Mouse (Mus musculus) spleen, postnatal 4 days (tissue): ENCODE measurements around the gene Gm49396.
A peak's percentile ranks its signal among the peaks of the same experiment; 100 is the strongest.

Experiments
- DNase-seq, 2 experiments: peaks; one replicate each; pipeline ENCODE4 v3.0.0; 2022; ENCODE audit warnings: low spot score in 2 of 2

The Gm49396 gene

DNA sequence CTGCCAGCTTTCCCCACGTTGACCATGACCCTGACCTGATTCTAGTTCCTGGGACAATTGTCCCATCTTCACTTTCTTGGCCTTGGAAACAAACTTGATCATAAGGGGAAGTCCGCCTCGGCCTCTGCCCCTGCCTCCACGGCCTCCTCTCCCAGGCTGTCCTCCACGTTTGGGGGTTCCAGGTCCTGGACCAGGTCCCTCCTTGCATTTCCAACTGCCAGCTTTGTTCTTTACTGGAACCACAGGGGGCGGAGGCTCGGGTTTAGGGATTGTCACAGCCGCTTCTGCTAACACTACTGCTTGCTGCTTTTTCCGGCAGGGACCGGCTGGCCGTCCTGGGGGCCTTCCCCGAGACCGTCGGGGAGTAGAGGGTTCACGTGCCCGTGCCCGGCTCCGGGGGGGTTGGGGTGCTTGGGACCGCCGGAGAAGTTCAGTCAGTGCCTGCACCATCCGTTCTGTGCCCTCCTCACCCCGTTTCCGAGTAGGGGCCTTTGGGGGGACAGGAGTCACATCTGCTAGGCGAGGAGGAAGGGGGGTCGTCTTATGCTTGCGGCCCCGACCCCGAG is 23.4 kb downstream of the Gm49396 start:
- no peak for DNase-seq

DNA sequence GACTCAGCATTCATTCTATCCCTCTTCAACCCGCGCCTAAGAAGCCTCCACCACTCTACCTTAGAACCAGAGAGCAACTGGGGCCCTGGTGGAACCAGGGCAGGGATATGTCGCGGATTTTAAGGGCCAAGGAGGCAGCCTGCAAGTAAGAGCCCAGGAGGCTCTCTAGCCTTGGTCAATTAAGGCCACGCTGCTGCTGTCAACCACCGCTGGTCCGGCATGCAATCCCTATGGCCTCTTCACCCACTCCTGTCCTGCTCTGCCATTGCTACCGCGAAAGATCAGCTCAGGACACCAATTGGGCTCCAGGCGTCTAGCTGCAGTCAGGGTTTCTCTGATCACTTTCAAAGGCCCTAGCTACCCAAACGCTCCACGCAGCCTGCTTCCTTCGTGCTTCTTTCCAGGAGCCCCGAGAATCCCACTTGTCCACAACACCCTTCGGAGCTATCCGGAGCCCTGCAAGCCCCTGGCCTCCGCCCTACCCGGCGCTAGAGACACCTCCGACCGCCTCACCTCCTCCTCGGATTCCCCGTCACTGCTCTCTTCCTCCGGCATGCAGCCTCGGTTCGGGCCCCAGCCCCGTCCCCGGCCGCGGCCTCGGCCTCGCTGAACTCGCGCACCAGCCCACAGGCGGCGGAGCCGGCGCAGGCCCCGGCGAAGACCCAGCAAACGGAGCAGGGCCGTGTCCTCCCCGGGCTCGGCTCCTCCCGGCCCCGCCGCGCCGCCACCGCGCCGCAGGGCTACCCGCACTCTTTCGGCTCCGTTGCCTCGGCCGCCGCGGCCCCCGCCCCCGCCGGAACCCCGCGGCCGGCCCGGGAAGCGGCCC is 24.9 kb downstream of the Gm49396 start:
- DNase-seq = peak; percentile 62 to 86

DNA sequence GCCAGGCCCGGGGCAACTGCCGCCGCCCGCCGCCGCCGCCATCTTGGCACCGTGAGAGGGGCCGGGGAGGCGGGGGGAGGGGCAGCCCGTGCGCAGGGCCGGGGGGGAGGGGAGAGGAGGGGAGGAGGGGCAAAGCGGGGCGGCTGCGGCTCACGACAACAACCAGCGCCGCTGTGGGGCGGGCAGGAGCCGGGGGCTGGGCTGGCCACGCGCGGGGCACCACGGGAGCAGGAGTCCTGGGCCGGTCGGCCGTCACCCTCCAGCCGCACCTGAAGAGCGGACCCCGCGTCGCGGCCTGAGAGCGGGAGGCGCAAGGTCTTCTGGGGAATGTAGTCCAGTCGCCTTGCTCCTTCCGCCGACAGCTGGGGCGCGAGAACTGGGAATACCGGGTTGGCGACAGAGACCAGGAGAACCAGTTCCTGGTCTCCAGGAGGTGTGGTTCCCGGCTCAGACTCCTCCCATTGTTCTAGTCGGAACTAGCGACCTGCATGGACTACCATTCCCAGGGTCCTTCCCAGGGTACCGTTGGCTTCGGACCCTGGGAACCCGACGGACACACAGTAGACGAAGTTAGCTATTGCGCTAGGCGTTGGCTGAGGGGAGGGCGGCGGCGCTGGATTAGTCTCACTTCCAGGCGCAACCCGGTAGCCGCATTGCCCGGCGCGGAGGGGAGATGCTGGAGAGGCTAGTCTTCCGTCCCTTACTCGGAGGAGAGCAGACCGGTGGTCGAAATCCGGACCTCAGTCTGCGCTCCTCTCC is 25.7 kb downstream of the Gm49396 start, which contains the start of gene Kmt2b:
Gene Kmt2b (minus strand): TSS at position 51 of the 759 bp plus-strand sequence.
- peak; percentile 95 to 97 for DNase-seq

DNA sequence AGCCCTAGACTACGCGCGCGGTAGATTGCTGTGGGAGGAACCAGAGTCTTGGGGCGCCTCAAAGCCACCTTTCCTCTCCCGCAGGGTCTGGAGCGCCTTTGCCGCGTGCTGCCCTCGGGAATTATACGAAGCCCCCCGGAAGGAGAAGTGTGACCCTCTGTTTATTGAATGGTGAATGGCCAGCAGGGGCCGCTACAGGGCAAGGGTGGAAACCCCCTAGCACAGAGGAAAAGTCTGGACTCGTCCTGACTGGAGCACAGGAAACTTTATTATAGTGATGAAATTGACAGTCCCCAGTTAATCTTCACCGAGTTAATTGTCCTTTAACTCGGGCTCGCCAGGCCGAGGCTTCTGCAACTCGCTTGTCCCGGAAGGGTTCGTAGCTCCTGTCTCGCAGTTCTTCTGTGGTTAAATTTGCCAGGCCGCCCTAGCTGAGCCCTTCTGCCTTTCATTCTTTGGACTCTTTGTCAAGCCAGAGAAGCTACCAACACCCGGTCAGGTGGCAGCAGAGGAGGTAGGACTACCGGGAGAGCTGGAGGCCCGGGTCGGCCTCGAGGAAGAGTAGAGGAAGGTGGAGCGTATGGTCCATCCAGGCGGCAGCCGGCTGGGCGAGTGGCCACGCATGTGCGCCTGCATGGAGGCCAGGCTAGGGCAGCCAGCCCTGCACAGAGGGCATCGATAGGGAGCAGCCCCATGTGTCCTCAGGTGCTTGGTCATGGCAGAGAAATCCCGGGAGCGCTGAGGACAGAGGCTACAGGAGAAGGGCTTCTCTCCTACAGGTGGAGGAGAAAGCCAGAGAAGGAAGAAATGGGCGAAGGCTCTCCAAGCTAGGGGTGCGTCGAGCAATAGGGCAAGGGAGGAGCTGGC is 26.5 kb downstream of the Gm49396 start:
- peak; percentile 82 to 94 for DNase-seq

DNA sequence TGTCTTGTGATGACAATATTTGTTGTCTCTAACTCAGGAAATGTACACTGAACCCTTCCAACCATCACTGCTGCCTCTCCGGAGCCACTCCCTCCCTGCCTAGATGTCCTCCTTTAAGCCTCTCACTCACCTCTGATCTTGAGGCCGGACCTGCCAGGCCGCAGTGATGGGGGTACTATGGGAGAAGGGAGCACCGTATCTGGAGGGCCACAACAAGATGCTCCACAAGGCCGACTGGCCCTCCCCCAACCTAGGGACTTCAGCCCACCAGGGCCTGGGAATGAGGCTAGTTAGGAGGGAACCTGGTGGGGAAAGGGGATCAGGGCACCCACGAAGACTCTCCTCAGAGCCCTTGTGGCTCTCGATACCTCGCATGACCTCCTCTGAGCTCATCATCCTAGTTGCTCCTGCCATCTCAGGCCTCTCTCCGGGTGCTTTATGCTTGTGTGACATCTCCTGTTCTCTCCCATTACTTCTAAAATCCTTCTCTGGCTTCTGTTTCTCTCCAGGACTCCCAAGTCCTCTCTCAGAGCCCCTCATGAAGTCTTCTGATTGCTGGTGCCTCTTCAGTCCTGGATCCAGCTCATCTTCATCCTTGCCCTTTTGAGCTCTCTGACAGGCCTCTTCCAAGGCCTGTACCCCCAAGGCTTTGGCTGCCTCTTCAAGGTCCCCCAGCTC is 27.9 kb downstream of the Gm49396 start:
- no peak for DNase-seq

DNA sequence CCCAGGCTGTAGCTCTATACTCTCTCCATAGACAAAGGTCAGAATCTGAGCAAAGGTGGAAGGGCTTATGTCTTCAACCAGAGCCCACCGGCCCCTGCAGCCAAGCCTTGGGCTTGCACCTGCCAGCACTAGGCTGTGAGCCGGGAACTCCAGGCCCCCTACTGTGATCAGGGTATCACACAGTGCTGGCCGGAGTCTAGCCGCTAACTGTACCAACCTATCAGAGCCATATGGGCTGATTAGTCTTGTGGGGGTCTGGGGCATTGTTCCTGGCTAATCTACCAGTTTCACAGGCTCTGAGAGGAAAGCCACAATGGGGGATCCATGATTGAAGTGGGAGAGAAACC is 28.4 kb downstream of the Gm49396 start:
- no peak for DNase-seq

DNA sequence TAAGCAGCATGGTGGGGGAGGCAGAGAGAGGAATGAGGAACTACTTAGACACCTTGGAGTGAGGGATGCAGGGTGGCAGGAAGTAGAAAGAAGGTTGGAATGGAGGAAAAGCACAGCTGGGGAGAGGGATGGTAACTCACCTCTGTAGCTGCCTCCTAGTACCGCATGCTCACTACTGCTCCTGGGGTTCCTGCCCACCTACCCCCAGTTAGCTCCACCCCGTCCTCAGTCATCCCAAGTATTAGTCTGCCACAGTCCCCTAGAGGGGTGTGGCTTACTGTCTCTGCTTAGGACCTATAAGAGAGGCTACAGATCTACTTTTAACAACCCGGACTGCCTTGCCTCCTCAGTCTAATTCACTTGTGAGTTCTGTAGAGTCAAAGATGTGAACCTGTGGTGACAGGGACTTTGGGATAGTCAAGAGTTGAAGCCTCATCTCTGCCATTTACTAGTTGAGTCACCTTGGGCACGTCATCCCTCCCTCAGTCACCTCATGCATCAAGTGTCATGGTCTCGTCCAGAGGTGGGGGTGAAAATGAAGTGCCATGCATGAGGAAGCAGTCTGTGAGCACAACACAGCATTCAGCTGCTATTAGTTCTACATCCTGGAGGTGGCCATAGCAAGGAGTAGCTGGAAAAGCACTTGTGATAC is 29.8 kb downstream of the Gm49396 start:
- no peak for DNase-seq

DNA sequence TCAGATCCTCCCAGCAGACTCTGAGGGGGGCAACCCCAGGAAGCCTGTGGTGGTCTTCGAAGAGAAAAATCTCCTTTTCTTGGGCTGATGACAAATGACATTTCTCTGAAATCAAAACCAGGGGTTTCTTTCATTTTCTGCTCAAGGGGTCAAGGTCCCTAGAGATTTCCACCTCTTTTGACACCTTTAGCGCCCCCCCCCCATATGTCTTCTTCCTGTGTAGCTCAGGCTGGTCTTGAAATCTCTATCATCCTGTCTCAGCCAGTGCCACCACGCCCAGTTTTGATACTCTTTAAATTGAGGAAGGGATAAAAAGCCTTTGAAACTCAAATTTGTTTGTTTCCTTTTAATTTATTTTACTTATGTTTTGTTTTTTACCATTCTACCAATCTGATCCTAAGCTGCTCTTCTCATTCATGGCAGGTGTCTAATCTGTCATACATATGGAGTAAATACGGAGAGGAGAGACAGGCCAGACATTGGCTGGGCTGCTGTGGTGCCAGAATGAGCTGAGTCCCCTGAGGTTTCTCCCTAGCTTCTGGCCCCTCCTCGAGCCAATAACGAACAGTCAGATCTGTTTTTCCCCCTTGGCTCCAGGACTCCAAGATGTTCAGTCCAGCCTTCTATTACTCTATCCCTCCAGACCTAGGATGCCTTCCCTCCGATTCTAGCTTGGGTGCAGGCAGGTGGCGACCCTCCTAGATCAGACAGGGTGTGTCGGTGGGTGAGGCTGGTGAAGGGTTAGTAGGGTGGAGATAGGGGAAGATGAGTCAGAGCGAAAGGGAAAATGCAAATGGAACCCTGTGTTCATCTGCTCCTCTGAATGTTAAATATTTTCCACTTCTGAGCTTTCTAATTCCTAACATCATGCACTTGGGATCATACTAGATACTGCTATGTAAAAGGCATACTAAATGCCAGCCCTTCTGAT is 30.7 kb downstream of the Gm49396 start:
- DNase-seq = no peak

DNA sequence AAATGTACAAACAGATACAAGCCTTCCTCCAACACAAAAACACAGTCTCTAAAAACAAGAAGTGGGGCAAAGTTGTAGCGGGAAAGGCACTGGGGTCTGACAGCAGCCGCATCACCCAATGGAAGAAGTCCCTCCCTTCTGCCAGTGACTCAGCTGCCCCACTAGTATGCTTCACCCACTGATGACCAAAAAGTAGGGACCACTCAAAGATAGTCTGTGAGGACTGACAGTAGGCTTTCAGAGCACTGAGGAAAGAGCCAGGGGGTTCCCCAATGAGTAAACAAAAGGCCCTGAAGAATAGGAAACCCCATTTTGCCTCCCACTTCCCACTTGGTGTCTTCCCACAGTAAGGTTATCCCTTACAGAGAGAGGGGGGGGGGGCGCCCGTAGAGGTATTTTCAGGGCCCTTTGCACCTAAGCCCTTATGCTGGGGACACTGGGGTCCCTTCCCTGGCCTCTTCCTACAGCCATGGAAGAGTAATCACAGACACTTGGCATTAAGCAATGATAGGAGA is 31.4 kb downstream of the Gm49396 start:
- DNase-seq = no peak

DNA sequence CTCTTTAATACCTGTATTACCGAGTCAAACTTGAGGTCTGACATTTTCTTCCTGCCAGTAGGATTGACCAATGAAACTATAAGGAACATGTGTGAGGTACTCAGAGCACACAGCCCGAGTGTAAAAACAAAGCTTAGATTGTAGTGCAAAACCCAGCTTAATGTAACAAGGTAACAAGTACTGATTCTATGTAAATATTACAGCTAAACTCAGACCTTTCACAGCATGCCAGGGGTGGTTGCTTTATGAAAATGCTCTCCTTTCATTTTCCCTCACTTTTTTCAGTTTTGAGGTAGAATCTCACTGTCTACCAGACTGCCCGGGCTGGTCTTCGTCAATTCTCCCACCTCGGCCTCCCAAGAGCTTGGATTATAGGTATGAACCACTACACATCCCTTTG is 32.9 kb downstream of the Gm49396 start:
- DNase-seq = no peak

DNA sequence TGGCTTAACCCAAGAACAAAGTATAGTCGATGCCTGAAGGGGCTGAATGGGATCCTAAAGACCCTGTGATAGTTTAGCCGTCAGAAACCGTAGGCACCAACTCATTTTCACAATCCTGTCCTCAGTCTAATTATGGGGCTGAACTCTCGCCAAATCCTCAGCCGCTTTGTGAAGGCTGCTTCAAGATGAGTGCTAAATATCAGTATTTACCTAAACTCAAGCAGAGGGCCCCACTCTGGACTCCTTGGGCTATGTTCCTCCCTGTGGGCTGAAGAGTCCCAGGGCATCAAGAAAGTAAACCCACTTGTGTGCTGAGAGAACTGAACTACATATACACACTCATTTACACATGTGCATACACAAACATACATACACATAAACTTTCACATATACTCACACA is 33.7 kb downstream of the Gm49396 start:
- no peak for DNase-seq

DNA sequence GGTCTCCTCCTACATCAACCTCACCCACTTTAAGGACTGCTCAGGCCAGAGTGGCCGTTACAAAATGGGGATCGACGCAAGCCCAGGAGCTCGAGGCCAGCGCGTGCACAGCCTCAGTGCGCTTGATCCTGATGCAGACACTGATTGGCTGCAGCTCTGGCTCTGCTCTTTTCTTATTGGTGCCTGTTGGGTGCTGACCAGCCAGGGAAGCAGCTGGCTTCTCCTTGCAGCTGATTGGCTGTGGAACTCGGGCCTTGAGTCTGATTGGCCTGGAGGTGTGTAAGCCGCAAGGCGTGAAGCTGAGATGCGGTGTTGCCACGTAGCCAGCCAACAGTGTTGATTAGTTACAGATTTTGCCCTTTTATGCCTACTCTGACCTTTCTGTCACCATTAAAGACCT is 35.6 kb downstream of the Gm49396 start, which contains the start of gene Zbtb32:
Gene Zbtb32 (minus strand): TSS at position 124 of the 400 bp plus-strand sequence.
- DNase-seq = no peak

DNA sequence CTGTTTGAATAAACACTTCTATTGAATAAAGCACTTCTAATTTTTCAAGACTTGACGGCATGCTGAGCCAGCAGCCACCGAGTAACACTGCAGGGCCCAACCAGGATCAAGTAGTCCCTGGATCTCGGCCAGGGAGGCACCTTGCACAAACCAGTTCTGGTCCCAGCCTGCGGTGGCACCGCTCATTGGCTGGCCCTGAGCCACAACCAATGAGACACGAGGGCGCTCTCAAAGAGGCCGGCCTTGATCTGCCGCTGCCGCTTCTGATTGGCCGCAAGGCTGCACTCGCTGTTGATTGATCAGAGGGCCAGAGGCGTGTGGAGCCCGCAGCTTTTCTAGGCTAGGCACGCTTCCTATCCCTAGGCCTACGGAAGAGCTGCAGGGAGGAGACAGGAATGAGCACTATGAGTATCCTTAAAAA is 36.8 kb downstream of the Gm49396 start:
- DNase-seq = peak; percentile 82 to 87

DNA sequence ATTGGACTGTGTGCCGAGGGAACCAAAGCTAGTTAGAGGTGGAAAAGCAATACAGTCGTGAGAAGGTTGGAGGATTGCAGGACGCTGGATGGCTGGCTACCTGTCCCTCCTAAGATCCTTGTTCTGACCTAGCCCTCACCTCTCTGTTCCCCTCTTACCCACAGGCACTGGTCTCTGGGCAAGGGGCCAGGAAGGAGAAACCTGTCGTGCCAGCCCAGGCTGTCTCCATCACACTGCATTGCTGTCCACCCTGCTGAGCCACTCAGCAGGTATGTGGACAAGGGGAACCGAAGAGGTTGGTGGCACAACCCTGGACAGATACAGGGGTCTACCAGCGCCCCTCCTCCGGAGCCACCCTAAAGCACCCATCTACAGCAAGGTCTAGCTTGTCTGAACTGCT is 37.5 kb downstream of the Gm49396 start:
- DNase-seq = no peak

DNA sequence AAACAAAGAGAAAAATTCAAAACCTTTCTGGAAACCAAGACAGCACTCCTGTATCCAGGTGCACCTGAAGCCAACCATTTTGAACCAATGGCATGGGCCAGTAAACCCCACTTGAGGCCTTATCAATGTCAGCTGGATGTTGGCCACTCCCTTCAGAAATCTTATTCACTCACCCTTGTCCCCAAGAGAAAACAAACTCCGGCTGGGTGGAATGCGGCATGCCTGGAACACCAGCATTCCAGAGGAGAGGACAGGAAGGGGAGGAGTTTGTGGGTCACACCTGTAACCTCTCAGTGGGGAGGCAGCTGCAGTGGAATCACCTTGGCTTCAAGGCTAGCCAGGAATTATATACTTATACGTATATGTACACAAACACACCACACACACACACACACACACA is 39.4 kb downstream of the Gm49396 start:
- DNase-seq = no peak

DNA sequence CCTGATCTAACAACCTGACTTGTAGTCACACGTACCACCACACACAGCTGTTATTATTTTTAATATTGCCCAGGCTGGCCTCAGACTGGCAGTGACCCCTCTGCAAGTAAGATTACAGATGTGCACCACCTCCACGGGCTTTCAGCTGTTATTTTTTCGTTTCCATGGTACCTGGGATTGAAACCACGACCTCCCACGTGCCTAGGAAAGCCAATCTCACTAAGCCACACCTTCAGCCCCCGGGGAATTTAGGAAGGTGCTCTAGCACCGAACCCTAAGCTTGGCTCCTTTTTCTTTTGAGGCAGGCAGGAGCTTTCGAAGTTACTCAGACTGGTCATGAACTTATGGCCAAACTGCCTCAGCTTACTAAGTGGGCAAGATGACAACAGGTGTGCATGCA is 41.3 kb downstream of the Gm49396 start:
- DNase-seq = no peak

DNA sequence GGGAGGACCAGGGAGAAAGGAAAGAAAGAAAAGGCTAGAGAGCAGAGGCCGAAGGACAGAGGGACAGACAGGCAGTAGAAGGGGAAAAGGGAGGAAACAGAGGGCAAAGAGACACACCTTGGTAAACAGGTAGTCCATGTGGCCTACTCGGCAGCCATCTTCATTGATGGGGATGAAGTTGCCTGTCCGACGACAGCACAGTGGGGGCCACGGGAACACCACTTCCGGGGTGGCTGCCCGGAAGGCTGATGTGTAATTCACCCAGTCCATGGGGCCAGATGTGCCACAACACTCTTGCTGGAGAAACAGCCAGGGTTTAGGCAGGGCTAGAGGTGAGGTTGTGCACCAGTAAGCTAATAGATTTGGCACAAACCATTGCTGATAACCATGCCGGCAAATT is 41.8 kb downstream of the Gm49396 start:
- DNase-seq = no peak

DNA sequence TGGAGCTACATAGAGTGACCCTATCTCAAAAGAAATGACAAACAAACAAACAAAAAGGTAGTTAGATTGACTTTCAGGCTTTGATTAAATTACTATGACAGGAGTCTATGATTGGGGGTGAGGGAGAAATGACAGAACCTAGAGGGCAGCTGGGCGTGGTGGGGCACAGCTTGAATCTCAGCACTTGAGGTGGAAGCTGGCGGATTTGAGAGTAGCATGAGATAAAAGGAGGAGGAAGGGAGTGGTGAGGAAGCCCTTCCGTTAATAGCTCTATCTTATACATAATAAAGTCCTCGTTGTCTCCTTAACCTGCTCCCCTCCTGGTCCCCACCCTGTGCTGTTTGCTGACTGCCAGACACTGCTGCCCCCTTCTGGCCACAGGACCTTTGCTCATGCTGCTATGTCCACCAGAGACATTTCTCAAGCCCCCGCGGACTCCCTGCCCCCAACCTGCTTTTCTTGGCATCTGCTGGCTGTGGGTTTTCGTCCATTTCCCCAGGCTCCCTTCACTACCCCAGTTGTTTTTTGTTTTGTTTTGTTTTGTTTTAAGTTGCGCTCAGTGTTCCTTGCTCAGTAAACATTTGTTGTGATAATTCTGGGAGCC is 44.7 kb downstream of the Gm49396 start:
- peak; percentile 64 to 86 for DNase-seq

DNA sequence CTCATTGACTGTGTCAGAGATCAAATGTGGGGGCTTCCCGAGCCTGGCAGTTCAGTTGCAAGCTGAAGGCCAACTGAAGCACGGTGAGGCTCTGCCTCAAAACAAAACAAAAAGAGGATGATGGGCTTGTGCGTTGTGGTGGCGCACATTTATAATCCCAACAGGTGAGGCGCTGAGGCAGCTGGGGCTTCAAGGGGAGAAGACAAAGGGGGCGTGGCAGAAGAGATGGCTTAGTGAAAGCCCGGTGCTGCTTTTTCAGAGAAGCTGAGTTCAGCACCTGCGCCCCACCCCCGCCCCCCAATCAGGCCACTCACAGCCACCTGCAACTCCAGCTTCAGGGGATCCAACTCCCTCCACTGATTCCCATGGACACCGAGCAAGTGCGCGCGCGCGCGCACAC is 45.3 kb downstream of the Gm49396 start:
- DNase-seq = peak in 1 of 2 experiments; percentile 53
